Mouse (Mus musculus) left cerebral cortex, adult 2 months (tissue): Measurements from ENCODE around the gene Pgrmc1. TPM values are rescaled to one million over a fixed set of nuclear protein-coding genes. Genes with fewer than 3 reads are reported as not detected.
"Not testable (repeated sequence)": the region's sequence is repeated elsewhere in the genome, so short reads cannot be mapped to it uniquely, and the experiment has no call there.

Experiments
- DNase-seq, 2 experiments: peaks; one replicate each; pipeline ENCODE4 v3.0.0; 2021 to 2022; ENCODE audit warnings: low spot score in 2 of 2, mixed read lengths in 1 of 2; ENCODE audit errors: extremely low spot score in 1 of 2
- H3K27ac ChIP-seq: fragments of 200-600 bp; 2 replicates; pipeline ENCODE4 v1.8.1; 2022
- H3K4me3 ChIP-seq: fragments of 200-600 bp; 2 replicates; pipeline ENCODE4 v1.8.1; 2022
- CTCF ChIP-seq: fragments of 200-600 bp; IDR thresholded peaks from 2 replicates; pipeline ENCODE4 v1.8.1; 2022; ENCODE audit warnings: antibody characterized with exemption, mild to moderate bottlenecking, moderate library complexity
- intact Hi-C: fragments of 180-260 bp; cut with DNase I; formaldehyde crosslinking; loops from one replicate; pipeline ENCODE4 v1.15.1; 2025
- long read RNA-seq, 2 experiments: library from polyadenylated mRNA; stranded (forward); transcript quantifications; one replicate each; pipeline ENCODE4 v2.0.0; 2021; ENCODE audit warnings: borderline mapping rate in 2 of 2
- total RNA-seq, 2 experiments: library from RNA; stranded (reverse); gene quantifications; 2 replicates each; pipeline ENCODE4 v1.2.3; 2021

The Pgrmc1 gene
- total RNA-seq, result 100 to 1,000 TPM; 281 to 282 TPM
- long read RNA-seq, experiment 1, transcript Pgrmc1-201 (3 exons, 1,857 nt), result major isoform, 383 of 398 reads
- long read RNA-seq, experiment 1, partial matches to known transcripts, result 10 of 398 reads
- long read RNA-seq, experiment 1, other reads (novel, unspliced or antisense), result 5 of 398 reads
- long read RNA-seq, experiment 2, transcript Pgrmc1-201 (3 exons, 1,857 nt), result major isoform, 272 of 274 reads
- long read RNA-seq, experiment 2, partial matches to known transcripts, result 0 of 274 reads
- long read RNA-seq, experiment 2, other reads (novel, unspliced or antisense), result 2 of 274 reads

GRCm38 (mm10) chrX:36597707-36598389 lies at the start of gene Pgrmc1:
TSS of gene Pgrmc1 (plus strand) at chrX:36598206.
- H3K4me3 ChIP-seq, result peak within 1 kb of the TSS; percentile 66
- DNase-seq, result peak; percentile 78 to 79
- intact Hi-C loops, result no loop called here

GRCm38 (mm10) chrX:36548798-36549197 lies 49.2 kb upstream of the Pgrmc1 start:
- TF ChIP-seq CTCF, result no peak
- intact Hi-C loops, result no loop called here
- H3K4me3 ChIP-seq, result no peak overlapping the region
- no peak overlapping the region for H3K27ac ChIP-seq
- DNase-seq, result no peak

More at GRCm38 (mm10) chrX:36597707-36598389, at the start of gene Pgrmc1:
- H3K27ac ChIP-seq, result peak within 1 kb of the TSS; percentile 85
- no peak for TF ChIP-seq CTCF

GRCm38 (mm10) chrX:36550906-36551305 lies 47.1 kb upstream of the Pgrmc1 start:
- DNase-seq, result no peak
- intact Hi-C loops, result no loop called here
- H3K27ac ChIP-seq, result peak overlapping the region; percentile 63; the same call in 1 of the 2 replicates
- TF ChIP-seq CTCF, result no peak
- no peak overlapping the region for H3K4me3 ChIP-seq

- peak overlapping the region; percentile 63; the same call in 1 of the 2 replicates for H3K27ac ChIP-seq
Observed at GRCm38 (mm10) chrX:36551351-36551750, 46.7 kb upstream of the Pgrmc1 start.

GRCm38 (mm10) chrX:36552055-36552587 lies 45.9 kb upstream of the Pgrmc1 start:
- TF ChIP-seq CTCF, result no peak
- Histone ChIP-seq H3K4me3 (no peak overlapping the region), H3K27ac (peak overlapping the region; percentile 16; the same call in 1 of the 2 replicates)
- intact Hi-C loops, result no loop called here
- DNase-seq, result peak; percentile 10 to 23

More at GRCm38 (mm10) chrX:36551351-36551750, 46.7 kb upstream of the Pgrmc1 start:
- intact Hi-C loops, result no loop called here
- H3K4me3 ChIP-seq, result no peak overlapping the region
- no peak for TF ChIP-seq CTCF
- DNase-seq, result no peak

- DNase-seq, result no peak
- Histone ChIP-seq H3K4me3 (no peak overlapping the region), H3K27ac (no peak overlapping the region)
- intact Hi-C loops, result no loop called here
- TF ChIP-seq CTCF, result no peak
Observed at GRCm38 (mm10) chrX:36552715-36553114, 45.3 kb upstream of the Pgrmc1 start.

GRCm38 (mm10) chrX:36555196-36555595 lies 42.8 kb upstream of the Pgrmc1 start:
- DNase-seq, intact Hi-C loops, H3K4me3 ChIP-seq, H3K27ac ChIP-seq: not testable (repeated sequence)

GRCm38 (mm10) chrX:36560170-36560569 lies 37.8 kb upstream of the Pgrmc1 start:
- intact Hi-C loops, result no loop called here
- Histone ChIP-seq H3K27ac (no peak overlapping the region), H3K4me3 (no peak overlapping the region)
- DNase-seq, result no peak
- TF ChIP-seq CTCF, result no peak

- Histone ChIP-seq H3K27ac (no peak overlapping the region), H3K4me3 (no peak overlapping the region)
- peak; percentile 48 to 75 for DNase-seq
- intact Hi-C loops, result loop anchor here (1.0 kb wide), 1 partner anchor 27 kb away; no protein-coding TSS in a partner anchor
- TF ChIP-seq CTCF, result peak; percentile 72
Observed at GRCm38 (mm10) chrX:36561650-36562049, 36.4 kb upstream of the Pgrmc1 start.

GRCm38 (mm10) chrX:36562079-36562478 lies 35.9 kb upstream of the Pgrmc1 start:
- no peak overlapping the region for H3K4me3 ChIP-seq
- intact Hi-C loops, result no loop called here
- TF ChIP-seq CTCF, result no peak
- no peak overlapping the region for H3K27ac ChIP-seq
- no peak for DNase-seq

- no peak for TF ChIP-seq CTCF
- no peak overlapping the region for H3K4me3 ChIP-seq
- no peak overlapping the region for H3K27ac ChIP-seq
- no peak for DNase-seq
- intact Hi-C loops, result no loop called here
Observed at GRCm38 (mm10) chrX:36586629-36587303, 11.2 kb upstream of the Pgrmc1 start.
